Mouse (Mus musculus) forebrain, embryonic 14.5 days (tissue): ENCODE results near the gene Rsg1. TPM values are rescaled to one million over a fixed set of nuclear protein-coding genes. Genes with fewer than 3 reads are reported as not detected.
A peak's percentile ranks its signal among the peaks of the same experiment; 100 is the strongest.

Experiments
- ATAC-seq: fragments of 200-750 bp; cut with Nextera tagmentation; 2 replicates; pipeline ENCODE4 v1.8.0; 2017; ENCODE audit warnings: mild to moderate bottlenecking, moderate library complexity
- DNase-seq: peaks from one replicate; pipeline ENCODE4 v3.0.0-alpha.2; 2015; ENCODE audit warnings: low spot score
- H3K27ac ChIP-seq: fragments of 300-500 bp; sonication (generic); 2 replicates; pipeline ENCODE4 v1.5.1; 2014; ENCODE audit warnings: low read depth, mild to moderate bottlenecking, control low read depth, low read length, moderate library complexity
- H3K27me3 ChIP-seq: fragments of 300-500 bp; sonication (generic); replicated peaks from 2 replicates; pipeline ENCODE4 v1.6.1; 2014; ENCODE audit warnings: low read length, control low read depth, mixed read lengths; ENCODE audit not compliant: control insufficient read depth, insufficient read depth
- H3K36me3 ChIP-seq: fragments of 300-500 bp; sonication (generic); 2 replicates; pipeline ENCODE4 v1.6.1; 2014; ENCODE audit warnings: low read length, control low read depth; ENCODE audit not compliant: control insufficient read depth, insufficient read depth
- H3K4me1 ChIP-seq: fragments of 300-500 bp; sonication (generic); 2 replicates; pipeline ENCODE4 v1.6.1; 2014; ENCODE audit warnings: antibody characterized with exemption, low read length, control low read depth; ENCODE audit not compliant: control insufficient read depth, insufficient read depth
- H3K4me2 ChIP-seq: fragments of 300-500 bp; sonication (generic); 2 replicates; pipeline ENCODE4 v1.6.1; 2014; ENCODE audit warnings: mild to moderate bottlenecking, control low read depth, low read length
- H3K4me3 ChIP-seq: fragments of 300-500 bp; sonication (generic); 2 replicates; pipeline ENCODE4 v1.5.1; 2014; ENCODE audit warnings: low read depth, low read length, control low read depth
- H3K9ac ChIP-seq: fragments of 300-500 bp; sonication (generic); 2 replicates; pipeline ENCODE4 v1.6.1; 2014; ENCODE audit warnings: mild to moderate bottlenecking, low read length, control low read depth, moderate library complexity
- H3K9me3 ChIP-seq: fragments of 300-500 bp; sonication (generic); replicated peaks from 2 replicates; pipeline ENCODE4 v1.6.1; 2016; ENCODE audit warnings: low read length, control low read depth, mixed read lengths; ENCODE audit not compliant: control insufficient read depth
- WGBS: fragments of 180-500 bp; shearing (Covaris S2); extraction: QIAGEN DNeasy Blood & Tissue Kit; methylation state at CpG from one replicate; pipeline ENCODE4 v1.1.7; 2014; 5-methylcytosine and 5-hydroxymethylcytosine counted together
- polyA plus RNA-seq: library from polyadenylated mRNA; unstranded; fragments of >200 nt; fragmentation: Nextera tagmentation; extraction: Ambion mirVana; gene quantifications from 2 replicates; pipeline ENCODE4 v1.2.1, GENCODE M21; 2014

The Rsg1 gene
- polyA plus RNA-seq, 1 experiment from 2014 or later = 6.7 TPM

DNA sequence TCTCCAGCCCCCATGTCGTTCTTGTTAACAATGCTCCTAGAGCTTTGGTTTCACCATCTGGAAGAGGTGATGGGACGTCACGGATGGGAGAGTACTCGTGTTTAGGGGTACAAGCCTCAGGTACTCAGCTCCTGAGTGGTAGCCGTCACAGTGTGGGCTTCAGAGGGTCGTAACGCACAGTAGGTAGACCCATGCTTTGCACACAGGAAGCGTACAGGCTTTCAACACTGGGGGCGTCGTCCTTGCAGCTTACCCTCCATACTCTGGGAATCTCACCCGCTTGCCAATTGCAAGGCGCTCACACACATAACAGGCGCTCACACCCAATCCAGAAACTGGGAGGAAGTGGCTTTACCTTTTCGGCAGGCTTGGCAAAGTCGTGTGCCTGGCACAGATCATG, 28.1 kb downstream of the Rsg1 start:
- Histone ChIP-seq H3K4me3 (no peak overlapping the region), H3K9ac (no peak overlapping the region), H3K27me3 (peaks cover 36% of the 10 kb centered on the region), H3K4me1 (peaks cover 30% of the 10 kb centered on the region), H3K9me3 (no peaks in the 10 kb centered on the region), H3K4me2 (no peak overlapping the region), H3K36me3 (no peaks in the 10 kb centered on the region), H3K27ac (no peak overlapping the region)
- DNase-seq (no peak), ATAC-seq (no peak)
- WGBS = 41% methylated on average over 15 of the region's 15 CpGs

DNA sequence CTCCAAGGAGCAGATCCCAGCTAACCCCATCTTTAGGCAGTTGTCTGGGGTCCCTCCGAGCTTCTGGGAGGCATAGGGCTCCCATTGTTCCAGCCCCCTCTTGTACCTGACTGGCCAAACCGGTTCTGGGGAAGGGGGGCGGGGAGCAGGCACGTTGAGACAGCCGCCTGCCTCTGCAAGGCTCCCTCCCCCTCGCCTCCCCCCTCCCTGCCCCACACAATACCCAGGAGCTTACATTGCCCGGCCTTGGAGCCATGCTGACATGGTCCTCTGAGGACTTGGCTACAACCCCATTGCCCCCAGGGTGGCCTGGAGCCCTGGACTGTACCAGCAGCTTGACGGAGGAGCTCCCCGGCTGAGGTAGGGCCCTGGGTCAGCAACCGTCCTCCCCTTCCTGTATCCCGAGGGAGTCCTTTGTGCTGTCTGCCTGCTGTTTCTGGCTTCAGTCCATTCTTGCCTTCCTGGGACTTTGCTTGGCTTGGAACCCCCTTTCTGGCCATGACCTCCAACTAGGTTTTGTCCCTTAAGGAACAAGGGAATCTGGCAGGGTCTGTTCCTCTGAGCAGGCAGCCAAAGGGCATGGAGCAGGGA, 29.0 kb downstream of the Rsg1 start:
- DNase-seq (no peak), ATAC-seq (no peak)
- Histone ChIP-seq H3K9me3 (no peaks in the 10 kb centered on the region), H3K4me2 (no peak overlapping the region), H3K27me3 (peaks cover 44% of the 10 kb centered on the region), H3K4me3 (no peak overlapping the region), H3K27ac (no peak overlapping the region), H3K9ac (no peak overlapping the region), H3K36me3 (no peaks in the 10 kb centered on the region), H3K4me1 (peaks cover 39% of the 10 kb centered on the region)
- 4% methylated on average over 11 of the region's 11 CpGs for WGBS

DNA sequence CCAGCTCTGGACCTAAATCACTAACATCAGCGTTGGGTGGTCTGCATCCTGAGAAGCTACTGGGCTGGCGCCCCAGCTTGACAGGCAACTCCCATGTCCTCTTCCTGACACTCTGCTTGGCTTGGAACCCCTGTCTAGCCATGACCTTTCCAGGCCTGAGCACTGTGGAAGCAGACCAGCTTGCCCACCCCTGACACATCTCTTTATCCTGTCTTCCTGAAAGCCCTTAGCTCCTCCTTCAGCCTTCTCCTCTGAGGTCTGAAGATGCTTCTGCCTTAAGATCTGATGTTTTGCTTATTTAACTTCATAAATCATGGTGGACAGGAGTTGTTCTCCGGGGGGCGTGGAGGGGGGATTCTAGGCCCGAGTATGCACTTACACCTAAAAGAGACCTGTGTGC, 29.9 kb downstream of the Rsg1 start:
- WGBS = 77% methylated on average over 5 of the region's 5 CpGs
- H3K27me3 ChIP-seq = peaks cover 48% of the 10 kb centered on the region
- H3K4me3 ChIP-seq = no peak overlapping the region
- ATAC-seq (no peak), DNase-seq (no peak)
- H3K9me3 ChIP-seq = no peaks in the 10 kb centered on the region
- no peak overlapping the region for H3K27ac ChIP-seq
- peaks cover 39% of the 10 kb centered on the region for H3K4me1 ChIP-seq
- no peaks in the 10 kb centered on the region for H3K36me3 ChIP-seq
- no peak overlapping the region for H3K4me2 ChIP-seq
- H3K9ac ChIP-seq = no peak overlapping the region

DNA sequence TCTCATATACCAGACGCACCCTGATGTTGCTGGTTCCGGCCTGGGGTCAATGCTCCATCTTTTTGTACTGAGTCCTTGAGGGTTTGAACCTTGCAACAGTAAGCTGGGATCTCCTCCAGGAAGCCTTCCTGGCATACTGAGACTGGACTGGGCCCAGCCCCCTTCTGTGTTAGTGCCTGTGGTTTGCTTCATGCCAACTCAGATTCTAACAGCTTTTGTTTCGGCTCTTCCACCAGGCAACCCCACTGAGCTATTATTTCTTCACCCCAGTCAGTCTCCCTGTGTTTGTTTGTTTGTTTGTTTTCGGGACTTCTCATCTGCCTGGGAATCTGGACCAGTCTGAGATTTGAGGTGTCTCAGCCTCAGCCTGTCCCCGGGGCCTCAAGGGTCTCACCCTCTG, 30.6 kb downstream of the Rsg1 start:
- Histone ChIP-seq H3K4me3 (no peak overlapping the region), H3K4me2 (peak overlapping the region; percentile 3; the same call in 1 of the 2 replicates), H3K4me1 (peaks cover 34% of the 10 kb centered on the region), H3K9ac (peak overlapping the region; percentile 45), H3K36me3 (no peaks in the 10 kb centered on the region), H3K27me3 (peaks cover 53% of the 10 kb centered on the region), H3K27ac (peak overlapping the region; percentile 91), H3K9me3 (no peaks in the 10 kb centered on the region)
- ATAC-seq = no peak
- DNase-seq = peak; percentile 68
- WGBS = 26% methylated on average over 5 of the region's 5 CpGs

GRCm38 (mm10) chr4:141244931-141245425, 31.2 kb downstream of the Rsg1 start:
- 1% methylated on average over 9 of the region's 9 CpGs for WGBS
- Histone ChIP-seq H3K27ac (peak overlapping the region; percentile 91), H3K9ac (peak overlapping the region; percentile 45), H3K36me3 (no peaks in the 10 kb centered on the region), H3K4me1 (peaks cover 28% of the 10 kb centered on the region), H3K4me2 (peak overlapping the region; percentile 3), H3K27me3 (peaks cover 55% of the 10 kb centered on the region), H3K9me3 (no peaks in the 10 kb centered on the region), H3K4me3 (no peak overlapping the region)
- ATAC-seq = peak; percentile 66
- peak; percentile 87 for DNase-seq

GRCm38 (mm10) chr4:141246089-141246997, 32.6 kb downstream of the Rsg1 start:
- H3K4me3 ChIP-seq = no peak overlapping the region
- no peaks in the 10 kb centered on the region for H3K9me3 ChIP-seq
- WGBS = 25% methylated on average over 24 of the region's 24 CpGs
- H3K36me3 ChIP-seq = no peaks in the 10 kb centered on the region
- ATAC-seq (no peak), DNase-seq (no peak)
- H3K4me2 ChIP-seq = peak overlapping the region; percentile 60; the same call in 1 of the 2 replicates
- H3K27me3 ChIP-seq = peaks cover 46% of the 10 kb centered on the region
- H3K27ac ChIP-seq = peak overlapping the region; percentile 91; the same call in 1 of the 2 replicates
- H3K4me1 ChIP-seq = peaks cover 28% of the 10 kb centered on the region
- H3K9ac ChIP-seq = no peak overlapping the region

DNA sequence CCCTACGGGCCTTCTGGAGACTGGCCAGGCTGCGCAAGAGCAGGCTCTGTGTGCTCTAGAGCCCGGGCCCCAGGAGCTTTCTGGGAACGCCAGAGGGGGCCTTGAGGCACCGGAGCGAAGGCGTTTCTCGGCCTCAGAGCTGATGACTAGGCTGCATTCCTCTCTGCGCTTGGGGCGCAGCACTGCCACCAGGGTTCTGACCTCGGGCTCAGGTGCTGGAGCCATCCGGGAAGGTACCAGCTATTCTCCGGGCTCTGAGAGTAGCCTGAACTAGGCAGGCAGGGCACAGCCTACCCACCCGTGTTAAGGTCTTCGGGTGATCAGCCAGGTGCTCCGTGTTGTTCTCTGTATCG, 33.2 kb downstream of the Rsg1 start:
- H3K9ac ChIP-seq = 0 out of 2 replicates have a peak overlapping the region, but pooled peaks have one; percentile 5
- no peak overlapping the region for H3K27ac ChIP-seq
- 6% methylated on average over 17 of the region's 17 CpGs for WGBS
- H3K27me3 ChIP-seq = peaks cover 40% of the 10 kb centered on the region
- peaks cover 28% of the 10 kb centered on the region for H3K4me1 ChIP-seq
- no peaks in the 10 kb centered on the region for H3K9me3 ChIP-seq
- peak overlapping the region; percentile 33; the same call in 1 of the 2 replicates for H3K4me3 ChIP-seq
- H3K36me3 ChIP-seq = no peaks in the 10 kb centered on the region
- ATAC-seq = no peak
- DNase-seq = no peak
- H3K4me2 ChIP-seq = peak overlapping the region; percentile 60

DNA sequence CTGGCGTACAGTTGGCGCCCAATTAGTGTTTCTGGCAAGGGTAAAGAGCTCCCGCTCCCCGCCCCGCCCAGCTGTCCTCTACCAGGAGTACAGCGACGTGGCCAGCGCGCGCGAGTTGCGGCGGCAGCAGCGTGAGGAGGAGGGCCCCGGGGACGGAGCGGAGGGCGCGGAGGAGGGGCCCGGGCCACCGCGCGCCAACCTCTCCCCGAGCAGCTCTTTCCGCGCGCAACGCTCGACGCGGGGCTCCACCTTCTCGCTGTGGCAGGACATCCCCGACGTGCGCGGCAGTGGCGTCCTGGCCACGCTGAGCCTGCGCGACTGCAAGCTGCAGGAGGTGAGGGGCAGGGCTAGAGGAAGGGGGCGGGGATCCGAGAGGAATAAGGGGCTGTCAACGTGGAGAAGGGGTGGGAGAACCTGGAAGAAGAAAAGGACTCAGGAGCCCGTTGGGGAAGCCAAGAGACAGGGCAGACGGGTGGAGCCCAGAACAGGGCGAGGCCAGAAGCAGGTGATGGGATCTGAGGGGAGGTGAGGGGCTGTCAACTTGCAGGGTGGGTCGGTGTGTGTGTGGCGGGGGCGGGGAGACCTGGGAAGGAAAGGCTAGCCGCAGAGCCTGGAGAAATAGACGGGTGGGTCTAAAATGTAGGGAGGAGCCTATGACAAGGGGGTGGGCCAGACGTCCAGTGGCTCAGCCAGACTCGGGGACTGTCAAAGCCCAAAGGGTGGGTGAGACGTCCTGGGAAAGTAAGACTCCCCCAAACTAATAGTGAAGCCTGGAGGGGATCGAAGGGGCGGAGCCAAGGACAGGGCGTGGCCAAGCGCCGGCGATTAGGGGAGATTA, 34.2 kb downstream of the Rsg1 start:
- peak overlapping the region; percentile 41 for H3K9ac ChIP-seq
- H3K36me3 ChIP-seq = no peaks in the 10 kb centered on the region
- under 1% methylated on average over 43 of the region's 60 CpGs for WGBS
- no peaks in the 10 kb centered on the region for H3K9me3 ChIP-seq
- ATAC-seq (peak; percentile 28), DNase-seq (peak; percentile 70)
- H3K4me1 ChIP-seq = peaks cover 25% of the 10 kb centered on the region
- peaks cover 30% of the 10 kb centered on the region for H3K27me3 ChIP-seq
- H3K27ac ChIP-seq = no peak overlapping the region
- peak overlapping the region; percentile 33 for H3K4me3 ChIP-seq
- peak overlapping the region; percentile 60 for H3K4me2 ChIP-seq
